Mouse (Mus musculus) T-cell, adult 2 months (primary cell): ENCODE measurements around the gene Tmprss9.

Experiments
- DNase-seq: peaks from one replicate; pipeline ENCODE4 v3.0.0; 2022; ENCODE audit warnings: low spot score

Gene Tmprss9

GRCm38 (mm10) chr10:80887181-80887580 is 15.5 kb downstream of the Tmprss9 start:
- no peak for DNase-seq

- no peak for DNase-seq
Measured at GRCm38 (mm10) chr10:80895100-80895499, 23.5 kb downstream of the Tmprss9 start.

DNA sequence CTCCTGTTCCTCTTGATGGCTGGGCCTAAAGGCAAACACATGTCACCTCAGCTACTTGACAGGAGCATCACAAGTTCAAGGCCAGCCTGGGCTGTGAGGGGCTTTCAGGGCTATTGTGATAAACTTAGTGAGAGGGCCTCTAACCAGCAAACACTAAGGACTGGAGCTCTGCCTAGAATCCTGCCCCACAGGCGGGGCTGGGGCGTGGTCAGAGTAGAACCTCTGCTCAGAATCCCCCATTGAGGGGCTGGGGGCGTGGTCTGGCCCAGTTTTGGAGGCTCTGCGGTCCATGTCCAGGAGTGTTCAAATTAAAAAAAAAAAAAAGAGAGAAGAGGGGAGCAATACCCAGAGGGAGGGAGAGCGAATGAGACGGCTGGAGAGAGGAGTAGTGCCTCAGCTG is 24.0 kb downstream of the Tmprss9 start:
- no peak for DNase-seq

- no peak for DNase-seq
Measured at GRCm38 (mm10) chr10:80896581-80897485, 25.2 kb downstream of the Tmprss9 start.

DNA sequence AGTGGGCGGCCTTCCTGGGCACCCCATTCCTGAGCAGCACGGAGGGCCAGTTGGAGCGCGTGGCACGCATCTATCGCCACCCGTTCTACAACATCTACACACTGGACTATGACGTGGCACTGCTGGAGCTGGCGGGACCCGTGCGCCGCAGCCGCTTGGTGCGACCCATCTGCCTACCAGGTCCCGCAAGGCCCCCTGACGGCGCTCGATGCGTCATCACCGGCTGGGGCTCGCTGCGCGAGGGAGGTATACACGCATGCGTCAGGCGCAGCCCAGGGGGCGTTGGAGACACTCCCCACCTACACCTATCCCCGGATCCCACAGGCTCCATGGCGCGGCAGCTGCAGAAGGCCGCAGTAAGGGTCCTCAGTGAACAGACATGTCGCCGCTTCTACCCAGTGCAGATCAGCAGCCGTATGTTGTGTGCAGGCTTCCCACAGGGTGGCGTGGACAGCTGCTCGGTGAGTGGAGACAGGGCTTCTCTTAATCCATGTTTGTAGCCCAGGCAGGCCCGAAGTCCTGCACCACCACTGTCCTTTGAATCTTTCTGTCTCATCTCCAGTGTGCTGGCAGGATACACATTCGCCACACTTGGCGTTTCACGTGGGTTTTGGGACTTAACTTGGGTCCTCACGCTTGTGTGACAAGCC is 26.3 kb downstream of the Tmprss9 start:
- DNase-seq = no peak

DNA sequence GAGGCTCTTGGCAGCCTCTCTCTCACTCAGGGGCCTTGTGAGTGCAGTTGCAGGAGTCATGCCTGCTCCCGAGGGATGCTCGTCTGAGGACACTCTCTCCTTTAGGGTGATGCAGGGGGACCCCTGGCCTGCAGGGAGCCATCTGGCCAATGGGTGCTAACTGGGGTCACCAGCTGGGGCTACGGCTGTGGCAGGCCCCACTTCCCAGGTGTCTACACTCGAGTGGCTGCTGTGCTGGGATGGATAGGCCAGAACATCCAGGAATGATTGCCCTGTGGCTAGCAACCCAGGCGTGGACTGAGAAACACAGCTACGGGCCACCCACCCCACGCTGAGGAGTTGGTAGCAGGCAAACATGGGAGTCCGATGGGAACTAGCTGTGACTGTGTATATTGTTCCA is 27.4 kb downstream of the Tmprss9 start:
- no peak for DNase-seq

DNA sequence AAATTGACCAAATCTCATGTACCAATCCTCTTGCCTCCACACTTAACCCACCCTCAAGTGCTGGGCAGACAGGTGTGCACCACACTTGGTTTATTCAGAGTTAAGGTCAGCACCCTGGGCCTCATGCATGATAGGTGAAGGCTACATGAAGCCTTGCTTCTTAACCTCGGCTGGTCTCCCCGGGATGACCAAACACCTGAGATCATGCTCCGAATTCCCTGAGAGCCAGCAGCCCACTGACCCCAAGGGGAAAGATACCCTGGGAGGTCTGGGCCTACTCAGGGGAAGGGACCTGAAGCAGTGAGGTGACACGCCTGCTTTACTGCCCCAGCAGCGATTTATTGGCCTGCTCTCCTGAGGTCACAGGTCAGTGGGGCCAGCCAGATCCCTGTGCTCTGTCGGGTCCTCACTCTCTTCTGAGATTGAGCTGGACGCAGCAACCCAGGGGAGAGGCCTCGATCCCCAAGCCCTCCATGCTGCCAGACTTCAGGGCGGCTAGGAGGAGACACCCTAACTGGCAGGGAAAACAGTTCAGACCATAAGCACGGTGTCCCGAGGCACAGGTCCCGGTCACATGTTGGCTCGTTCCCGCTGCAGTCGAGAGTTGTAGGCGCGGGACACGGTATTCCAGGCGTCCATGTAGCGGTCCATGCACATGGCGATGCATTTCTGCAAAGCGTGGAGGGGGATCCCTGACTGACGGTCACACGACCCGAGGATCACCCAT is 28.1 kb downstream of the Tmprss9 start:
- DNase-seq = no peak

DNA sequence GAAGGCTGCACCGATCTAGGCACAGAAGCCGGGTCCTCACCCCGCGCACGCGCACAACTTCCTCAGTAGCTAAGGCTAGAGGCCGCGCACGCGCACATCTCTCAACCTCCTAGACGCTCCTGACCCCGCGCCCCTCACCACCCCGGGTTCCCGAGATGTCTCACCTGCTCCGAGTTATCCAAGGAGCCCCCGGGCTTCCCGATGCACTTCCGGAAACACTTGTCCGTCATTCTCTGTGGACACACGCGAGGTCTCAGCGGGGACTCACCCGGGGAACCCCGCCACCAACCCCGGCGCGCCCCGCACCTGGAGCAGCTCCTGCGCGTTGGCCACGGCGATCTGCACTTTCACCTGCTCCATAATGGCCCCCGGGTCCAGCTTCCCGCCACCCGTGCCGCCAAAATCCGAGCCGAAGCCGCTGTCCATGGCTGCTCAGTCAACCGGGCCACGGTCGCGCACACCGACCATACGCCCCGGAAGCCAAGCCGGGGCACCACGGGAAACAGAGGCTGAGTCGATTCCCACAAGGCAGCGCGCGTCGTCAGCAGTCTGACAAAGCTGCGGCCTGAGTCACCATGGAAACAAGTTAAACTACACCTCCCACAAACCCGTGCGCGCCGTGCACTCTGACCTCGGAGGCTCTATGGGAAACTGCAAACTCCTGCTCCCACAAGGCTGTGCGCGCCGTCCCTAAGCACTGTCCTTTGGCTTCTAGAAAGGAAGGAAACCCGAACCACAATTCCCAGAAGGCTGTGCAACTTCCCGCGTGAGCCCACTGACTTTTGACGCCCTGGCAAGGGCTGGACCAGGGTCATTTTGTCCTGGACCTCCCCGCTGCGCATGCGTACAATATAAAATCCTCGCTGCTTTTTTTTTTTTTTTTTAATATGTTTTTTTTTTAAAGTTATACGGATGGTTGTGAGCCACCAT is 28.9 kb downstream of the Tmprss9 start, which contains the start of gene Timm13:
TSS of gene Timm13 (minus strand) at position 652 of the 930 bp plus-strand sequence.
- DNase-seq = peak; percentile 97

DNA sequence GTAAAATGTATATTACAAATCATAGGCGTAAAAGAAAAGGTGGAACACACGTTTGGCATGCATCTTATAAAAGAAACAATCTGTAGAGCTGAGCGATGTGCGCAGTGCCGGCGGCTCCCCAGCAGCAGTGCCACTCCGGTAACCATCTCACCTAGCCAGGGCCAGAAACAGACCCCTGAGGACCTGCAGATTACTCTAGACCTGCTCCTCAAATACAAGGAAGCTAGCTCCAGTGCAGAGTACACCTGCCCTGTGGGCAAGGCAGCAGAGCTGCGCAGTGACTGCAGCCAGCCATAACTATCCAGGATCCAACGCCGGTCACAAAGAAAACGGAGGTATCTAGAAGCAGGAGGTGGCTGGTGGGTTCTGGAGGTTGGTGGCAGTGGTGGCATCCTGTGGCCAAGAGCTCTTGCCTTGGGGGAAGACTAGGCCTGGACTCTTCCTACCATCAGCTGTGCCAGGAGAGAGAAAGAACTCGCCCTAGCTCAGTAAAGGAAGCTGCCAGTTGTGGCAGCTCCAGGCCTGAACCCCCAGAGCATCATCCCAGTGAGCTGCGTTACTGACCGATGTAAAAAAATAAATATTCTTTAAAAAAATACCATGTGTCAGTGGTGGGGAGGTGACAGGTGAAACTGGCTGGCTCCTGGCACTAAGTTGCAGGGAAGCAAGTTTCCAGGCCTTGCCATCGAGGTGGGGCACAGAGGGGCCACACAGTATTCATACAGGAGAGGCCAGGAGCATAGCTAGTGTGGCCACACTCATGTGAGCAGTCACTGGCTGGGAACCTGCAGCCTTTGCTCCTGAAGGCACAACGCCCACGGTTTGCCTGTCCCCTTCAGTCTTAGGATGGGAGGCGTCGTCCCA is 30.0 kb downstream of the Tmprss9 start:
- DNase-seq = no peak

- no peak for DNase-seq
Measured at GRCm38 (mm10) chr10:80902273-80902940, 30.8 kb downstream of the Tmprss9 start.

DNA sequence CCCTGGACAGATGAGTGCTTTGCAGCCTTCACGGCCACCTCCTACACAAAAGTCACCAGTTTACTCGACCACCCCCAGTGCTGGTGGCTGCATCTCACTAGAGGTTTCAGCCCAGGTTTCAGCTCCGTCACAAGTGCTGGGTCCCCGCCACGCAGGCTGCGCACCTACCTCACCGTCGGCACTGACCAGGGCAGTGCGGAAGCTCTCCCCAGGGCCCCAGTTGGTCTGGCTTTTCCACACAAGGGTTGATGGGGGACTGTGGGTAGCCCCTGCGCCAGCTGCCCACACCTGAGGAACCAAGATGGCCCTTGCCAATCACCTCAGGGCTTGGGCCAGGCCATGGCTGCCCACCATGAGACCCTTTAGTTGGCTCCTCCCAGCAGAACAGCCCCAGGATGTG is 31.6 kb downstream of the Tmprss9 start:
- no peak for DNase-seq

GRCm38 (mm10) chr10:80904004-80904693 is 32.5 kb downstream of the Tmprss9 start:
- DNase-seq = no peak

GRCm38 (mm10) chr10:80904709-80905108 is 33.1 kb downstream of the Tmprss9 start:
- DNase-seq = no peak

GRCm38 (mm10) chr10:80909375-80910162 is 37.9 kb downstream of the Tmprss9 start:
- DNase-seq = no peak

DNA sequence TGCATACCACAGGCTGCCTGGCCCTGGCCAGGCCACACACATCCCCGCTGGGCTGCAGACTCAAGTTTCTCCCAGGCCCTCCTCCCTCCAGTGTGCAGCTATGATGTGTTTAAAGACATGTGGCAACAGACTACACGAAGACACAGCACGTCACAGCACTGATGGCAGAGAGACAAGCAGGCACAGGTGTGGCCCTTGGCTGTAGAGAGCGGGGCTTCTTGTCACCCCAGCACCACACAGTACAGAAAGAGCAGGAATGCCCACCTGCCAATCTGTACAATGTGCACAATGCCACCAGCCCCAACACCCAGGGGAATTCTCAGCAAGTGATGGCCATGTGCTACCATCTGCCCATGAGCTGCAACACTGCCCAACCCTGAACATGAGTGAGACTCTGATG is 39.7 kb downstream of the Tmprss9 start:
- DNase-seq = no peak

GRCm38 (mm10) chr10:80911891-80912290 is 40.2 kb downstream of the Tmprss9 start:
- no peak for DNase-seq

GRCm38 (mm10) chr10:80913364-80914011 is 41.8 kb downstream of the Tmprss9 start:
- DNase-seq = no peak

DNA sequence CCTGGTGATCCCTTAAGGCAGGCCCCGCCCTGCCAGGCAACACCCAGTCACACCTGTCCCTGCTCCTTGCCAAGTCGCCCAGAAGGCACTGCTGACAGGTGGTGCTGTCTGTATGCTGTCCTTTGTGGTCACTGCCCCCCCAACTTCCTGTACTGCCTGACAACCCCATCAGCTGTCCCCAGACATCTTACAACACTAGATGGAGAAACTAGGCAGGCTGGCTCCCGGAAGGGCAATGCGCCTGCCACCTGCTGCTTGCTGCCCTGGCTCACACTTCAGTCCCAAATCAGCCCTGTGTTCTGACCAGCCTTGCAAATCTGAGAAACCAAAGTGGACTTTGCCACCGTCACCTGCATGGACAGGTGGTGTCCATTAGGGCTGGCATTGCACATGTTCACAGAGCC is 42.6 kb downstream of the Tmprss9 start:
- peak; percentile 30 for DNase-seq
